Mouse (Mus musculus) liver, postnatal 0 days (tissue): ENCODE results near the gene Irs3.

Experiments
- CTCF ChIP-seq: sonication (generic); IDR thresholded peaks from 2 replicates; pipeline ENCODE4 v1.5.1; 2016; ENCODE audit warnings: antibody characterized with exemption, low read depth
- EP300 ChIP-seq: IDR thresholded peaks from 2 replicates; pipeline ENCODE4 v1.6.1; 2016; ENCODE audit warnings: antibody characterized with exemption, low read depth, mild to moderate bottlenecking

DNA sequence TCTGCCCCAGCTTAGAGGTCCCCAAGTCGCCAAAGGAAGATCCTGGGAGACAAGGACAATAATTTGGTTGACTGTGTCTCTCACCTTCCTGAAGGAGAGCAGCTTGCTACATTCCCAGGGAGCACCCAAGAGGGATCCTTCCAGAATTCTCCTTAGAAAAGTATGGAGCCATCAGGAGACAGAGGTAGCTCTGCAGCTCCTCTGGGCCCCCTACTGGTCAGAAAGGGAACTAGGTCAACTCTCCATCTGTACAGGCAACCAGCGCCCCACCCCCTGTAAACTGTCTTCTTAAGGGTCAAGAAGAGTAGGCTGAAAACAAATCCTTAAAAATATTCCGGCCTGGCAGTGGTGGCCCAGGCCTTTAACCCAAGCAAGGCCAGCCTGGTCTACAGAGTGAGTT lies 7.0 kb upstream of the Irs3 start:
- TF ChIP-seq CTCF: peak; percentile 86
- no peak for TF ChIP-seq EP300
